Comparison of ENCODE assay signal across 8 mouse cellular contexts in the genomic region with DNA sequence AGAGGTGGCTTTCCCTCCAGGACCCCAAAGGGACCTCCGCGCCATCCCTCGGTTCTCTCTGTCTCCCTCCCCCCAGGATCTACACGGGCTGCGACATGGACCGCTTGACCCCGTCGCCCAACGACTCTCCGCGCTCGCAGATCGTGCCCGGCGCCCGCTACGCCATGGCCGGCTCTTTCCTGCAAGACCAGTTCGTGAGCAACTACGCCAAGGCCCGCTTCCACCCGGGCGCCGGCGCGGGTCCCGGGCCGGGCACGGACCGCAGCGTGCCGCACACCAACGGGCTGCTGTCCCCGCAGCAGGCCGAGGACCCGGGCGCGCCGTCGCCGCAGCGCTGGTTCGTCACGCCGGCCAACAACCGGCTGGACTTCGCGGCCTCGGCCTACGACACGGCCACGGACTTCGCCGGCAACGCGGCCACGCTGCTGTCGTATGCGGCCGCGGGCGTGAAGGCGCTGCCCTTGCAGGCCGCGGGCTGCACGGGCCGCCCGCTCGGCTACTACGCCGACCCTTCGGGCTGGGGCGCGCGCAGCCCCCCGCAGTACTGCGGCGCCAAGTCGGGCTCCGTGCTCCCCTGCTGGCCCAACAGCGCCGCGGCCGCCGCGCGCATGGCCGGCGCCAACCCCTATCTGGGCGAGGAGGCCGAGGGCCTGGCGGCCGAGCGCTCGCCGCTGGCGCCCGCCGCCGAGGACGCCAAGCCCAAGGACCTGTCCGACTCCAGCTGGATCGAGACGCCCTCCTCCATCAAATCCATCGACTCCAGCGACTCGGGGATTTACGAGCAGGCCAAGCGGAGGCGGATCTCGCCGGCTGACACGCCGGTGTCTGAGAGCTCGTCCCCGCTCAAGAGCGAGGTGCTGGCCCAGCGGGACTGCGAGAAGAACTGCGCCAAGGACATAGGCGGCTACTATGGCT. TPM values are rescaled to one million over a fixed set of nuclear protein-coding genes. Genes with fewer than 3 reads are reported as not detected.
DNase-seq lines count a peak whose midpoint lies in the region; ATAC-seq and TF ChIP-seq lines count a peak whose summit lies in the region.

No protein-coding gene starts in this region.

- H3K9ac ChIP-seq in heart, embryonic 12.5 days, result peak overlapping the region; percentile 63
- peak overlapping the region; percentile 58 for H3K9ac ChIP-seq in midbrain, embryonic 12.5 days (replicated peaks)
- H3K9ac ChIP-seq in stomach, postnatal 0 days (ENCODE audit: low read length), result peak overlapping the region; percentile 51

- peak; percentile 81 for ATAC-seq in heart, embryonic 12.5 days (ENCODE audit: insufficient number of reproducible peaks, low FRiP score)
- peak; percentile 78 for ATAC-seq in midbrain, embryonic 12.5 days (ENCODE audit: low FRiP score, low read depth)
- ATAC-seq in stomach, postnatal 0 days (ENCODE audit: low FRiP score, low TSS enrichment), result peak; percentile 61

- no peaks in the 10 kb centered on the region for H3K36me3 ChIP-seq in heart, embryonic 12.5 days
- H3K36me3 ChIP-seq in midbrain, embryonic 12.5 days, result no peaks in the 10 kb centered on the region
- no peaks in the 10 kb centered on the region for H3K36me3 ChIP-seq in stomach, postnatal 0 days (ENCODE audit: control insufficient read depth, insufficient read depth, low read length)

- H3K9me3 ChIP-seq in heart, embryonic 12.5 days (replicated peaks), result no peaks in the 10 kb centered on the region
- no peaks in the 10 kb centered on the region for H3K9me3 ChIP-seq in midbrain, embryonic 12.5 days
- no peaks in the 10 kb centered on the region for H3K9me3 ChIP-seq in stomach, postnatal 0 days (ENCODE audit: control insufficient read depth, low read length)

- H3K27me3 ChIP-seq in heart, embryonic 12.5 days (replicated peaks), result peaks cover 72% of the 10 kb centered on the region
- H3K27me3 ChIP-seq in midbrain, embryonic 12.5 days, result peaks cover 75% of the 10 kb centered on the region
- H3K27me3 ChIP-seq in stomach, postnatal 0 days (ENCODE audit: control insufficient read depth, insufficient read depth, low read length), result peaks cover 32% of the 10 kb centered on the region; the same call in 1 of the 2 replicates

- no peak for TF ChIP-seq EP300 in stomach, postnatal 0 days (optimal IDR thresholded peaks at IDR 0.05)

- DNase-seq in cerebellum, adult 18-20 months, result peak; percentile 10 to 49
- DNase-seq in cerebellum, adult 8-10 months, result no peak
- DNase-seq in B cell, adult 2 months, result peak; percentile 42 to 62
- DNase-seq in cerebellum, postnatal 25 days, result peak; percentile 63 to 68
- peak; percentile 64 for DNase-seq in kidney, postnatal 10 days
- peak; percentile 54 for DNase-seq in stomach, postnatal 0 days (ENCODE audit: low spot score)

- WGBS in heart, embryonic 12.5 days, result under 1% methylated on average over 102 of the region's 121 CpGs
- WGBS in midbrain, embryonic 12.5 days, result under 1% methylated on average over 115 of the region's 121 CpGs
- WGBS in stomach, postnatal 0 days, result 2% methylated on average over 101 of the region's 121 CpGs

- peaks cover 18% of the 10 kb centered on the region for H3K4me1 ChIP-seq in heart, embryonic 12.5 days (replicated peaks)
- peaks cover 19% of the 10 kb centered on the region for H3K4me1 ChIP-seq in midbrain, embryonic 12.5 days
- H3K4me1 ChIP-seq in stomach, postnatal 0 days (replicated peaks; ENCODE audit: control insufficient read depth, insufficient read depth), result no peaks in the 10 kb centered on the region; the same call in 1 of the 2 replicates

- no peak for TF ChIP-seq CTCF in stomach, postnatal 0 days (IDR thresholded peaks at IDR 0.05; ENCODE audit: low read depth)

- H3K4me2 ChIP-seq in heart, embryonic 12.5 days, result peak overlapping the region; percentile 88
- peak overlapping the region; percentile 90 for H3K4me2 ChIP-seq in midbrain, embryonic 12.5 days (replicated peaks)
- H3K4me2 ChIP-seq in stomach, postnatal 0 days (replicated peaks; ENCODE audit: low read depth), result peak overlapping the region; percentile 81

- H3K27ac ChIP-seq in heart, embryonic 12.5 days (ENCODE audit: poor library complexity, severe bottlenecking), result no peak overlapping the region
- no peak overlapping the region for H3K27ac ChIP-seq in midbrain, embryonic 12.5 days (replicated peaks)
- no peak overlapping the region for H3K27ac ChIP-seq in stomach, postnatal 0 days (replicated peaks)

- peak overlapping the region; percentile 55 for H3K4me3 ChIP-seq in heart, embryonic 12.5 days
- peak overlapping the region; percentile 53 for H3K4me3 ChIP-seq in midbrain, embryonic 12.5 days
- peak overlapping the region; percentile 45 for H3K4me3 ChIP-seq in stomach, postnatal 0 days (ENCODE audit: low read depth, low read length)

RNA-seq across cellular contexts. Expression of gene Tbr1, which starts 9.0 kb away (rescaled TPM):
- not detected in 2 replicates for polyA plus RNA-seq in heart, embryonic 12.5 days (2016; fragmentation: Nextera tagmentation; extraction: Ambion mirVana)
- polyA plus RNA-seq in midbrain, embryonic 12.5 days (2016; fragmentation: Nextera tagmentation; extraction: Ambion mirVana), result 1.5 and 4.0 TPM in 2 replicates
- not detected in 2 replicates for polyA plus RNA-seq in stomach, postnatal 0 days (2015; fragmentation: Nextera tagmentation; extraction: Ambion mirVana)
